Mouse (Mus musculus) Patski (cell line): ENCODE measurements around the gene Gm42906. TPM values are rescaled to one million over a fixed set of nuclear protein-coding genes. Genes with fewer than 3 reads are reported as not detected.
A peak's percentile ranks its signal among the peaks of the same experiment; 100 is the strongest.

Experiments
- ATAC-seq: fragments of 100-300 bp; one replicate; pipeline ENCODE4 v1.8.0; 2021
- CTCF ChIA-PET: fragments of 350-600 bp; sonication (Branson Sonifier 250); formaldehyde crosslinking; loops from one replicate; lab custom pipeline; 2022; ENCODE audit warnings: inconsistent platforms; lab: Charles Lee
- POLR2A ChIA-PET: fragments of 350-600 bp; sonication (Branson Sonifier 250); formaldehyde crosslinking; loops from one replicate; lab custom pipeline; 2022; ENCODE audit warnings: antibody characterized with exemption, inconsistent platforms; lab: Charles Lee
- DNase-seq: peaks from one replicate; pipeline ENCODE4 v3.0.0-alpha.2; 2011; ENCODE audit warnings: low read depth, low spot score
- H3K27me3 ChIP-seq: fragments of 371-371 bp; one replicate; pipeline ENCODE4 v1.5.1; 2021
- CTCF ChIP-seq: fragments of 100-300 bp; IDR thresholded peaks from one replicate; pipeline ENCODE4 v1.5.1; 2021
- in situ Hi-C: fragments of 300-500 bp; cut with MboI; formaldehyde crosslinking; loops from 3 replicates; pipeline ENCODE4 v1.11.1; 2018; ENCODE audit warnings: low pct_unique_long_range_greater_than_20kb, mixed read lengths
- polyA plus RNA-seq: library from polyadenylated mRNA; unstranded; gene quantifications from one replicate; pipeline ENCODE4 v1.2.3, GENCODE M21; 2021

Gm42906 gene
- polyA plus RNA-seq, 1 experiment from 2014 or later = not detected

- no peak for DNase-seq
- ChIA-PET POLR2A (interaction anchor here (0.7 kb wide), 1 partner anchor 13 kb away, joined by 3 read pairs; no protein-coding TSS in a partner anchor), CTCF (no interaction called here)
- in situ Hi-C loops = loop anchor here (5.0 kb wide), 1 partner anchor 99 kb away; no protein-coding TSS in a partner anchor
- no peak for ATAC-seq
- no peak for TF ChIP-seq CTCF
- no peaks in the 10 kb centered on the region for H3K27me3 ChIP-seq
Measured at GRCm38 (mm10) chr5:151148079-151148478, 279.9 kb downstream of the Gm42906 start.

GRCm38 (mm10) chr5:151145807-151146206, 282.2 kb downstream of the Gm42906 start:
- DNase-seq = no peak
- no peaks in the 10 kb centered on the region for H3K27me3 ChIP-seq
- no peak for ATAC-seq
- no peak for TF ChIP-seq CTCF
- in situ Hi-C loops = loop anchor here (5.0 kb wide), 1 partner anchor 101 kb away; no protein-coding TSS in a partner anchor
- ChIA-PET POLR2A (interaction anchor here (0.7 kb wide), 2 partner anchors 13 to 14 kb away, joined by 3 to 4 read pairs; no protein-coding TSS in a partner anchor), CTCF (interaction anchor here (1.4 kb wide), 2 partner anchors 9 to 226 kb away, joined by 3 to 4 read pairs; no protein-coding TSS in a partner anchor)

- no peak for DNase-seq
- in situ Hi-C loops = no loop called here
- no peak for TF ChIP-seq CTCF
- POLR2A ChIA-PET = no interaction called here
- no peaks in the 10 kb centered on the region for H3K27me3 ChIP-seq
- CTCF ChIA-PET = interaction anchor here (1.9 kb wide), 1 partner anchor 105 kb away, joined by 4 read pairs; no protein-coding TSS in a partner anchor
- no peak for ATAC-seq
Measured at GRCm38 (mm10) chr5:151143955-151144354, 284.0 kb downstream of the Gm42906 start.

GRCm38 (mm10) chr5:151142671-151143601, 285.0 kb downstream of the Gm42906 start:
- no peaks in the 10 kb centered on the region for H3K27me3 ChIP-seq
- in situ Hi-C loops = no loop called here
- DNase-seq (no peak), ATAC-seq (peak; percentile 18)
- CTCF ChIA-PET = interaction anchor here (0.7 to 2.3 kb wide), 24 partner anchors 9 to 544 kb away, joined by 3 to 24 read pairs (median 4); partner anchors contain the start of gene Pds5b
- POLR2A ChIA-PET = interaction anchor here (0.6 to 1.4 kb wide), 5 partner anchors 36 to 226 kb away, joined by 3 to 5 read pairs (median 4); no protein-coding TSS in a partner anchor
- TF ChIP-seq CTCF = no peak

- POLR2A ChIA-PET = interaction anchor here (0.6 to 1.4 kb wide), 4 partner anchors 35 to 121 kb away, joined by 3 to 5 read pairs (median 4); no protein-coding TSS in a partner anchor
- in situ Hi-C loops = no loop called here
- H3K27me3 ChIP-seq = no peaks in the 10 kb centered on the region
- CTCF ChIA-PET = interaction anchor here (0.7 to 2.3 kb wide), 25 partner anchors 8 to 544 kb away, joined by 3 to 24 read pairs (median 4); partner anchors contain the start of gene Pds5b
- DNase-seq = peak; percentile 85
- ATAC-seq = peak; percentile 82
- TF ChIP-seq CTCF = peak; percentile 92
Measured at GRCm38 (mm10) chr5:151142241-151142640, 285.7 kb downstream of the Gm42906 start.

- no peak for DNase-seq
- ChIA-PET CTCF (interaction anchor here (0.6 to 2.1 kb wide), 5 partner anchors 9 to 29 kb away, joined by 3 to 7 read pairs (median 4); no protein-coding TSS in a partner anchor), POLR2A (interaction anchor here (1.4 kb wide), 1 partner anchor 15 kb away, joined by 3 read pairs; no protein-coding TSS in a partner anchor)
- no peak for ATAC-seq
- H3K27me3 ChIP-seq = no peaks in the 10 kb centered on the region
- TF ChIP-seq CTCF = no peak
- in situ Hi-C loops = loop anchor here (10.0 kb wide), 1 partner anchor 227 kb away; no protein-coding TSS in a partner anchor
Measured at GRCm38 (mm10) chr5:151137901-151138300, 290.1 kb downstream of the Gm42906 start.

GRCm38 (mm10) chr5:151137311-151137710, 290.7 kb downstream of the Gm42906 start:
- ChIA-PET POLR2A (interaction anchor here (1.4 kb wide), 1 partner anchor 14 kb away, joined by 3 read pairs; no protein-coding TSS in a partner anchor), CTCF (interaction anchor here (0.6 to 2.1 kb wide), 5 partner anchors 9 to 29 kb away, joined by 3 to 7 read pairs (median 4); no protein-coding TSS in a partner anchor)

GRCm38 (mm10) chr5:151135965-151136364, 292.0 kb downstream of the Gm42906 start:
- ATAC-seq (no peak), DNase-seq (no peak)
- in situ Hi-C loops = loop anchor here (10.0 kb wide), 1 partner anchor 229 kb away; no protein-coding TSS in a partner anchor
- H3K27me3 ChIP-seq = no peaks in the 10 kb centered on the region
- POLR2A ChIA-PET = interaction anchor here (0.6 to 0.9 kb wide), 4 partner anchors 17 to 1621 kb away, joined by 3 to 5 read pairs (median 4); no protein-coding TSS in a partner anchor
- TF ChIP-seq CTCF = no peak
- CTCF ChIA-PET = interaction anchor here (0.7 to 6.9 kb wide), 5 partner anchors 14 to 232 kb away, joined by 3 to 30 read pairs (median 6); no protein-coding TSS in a partner anchor

More at GRCm38 (mm10) chr5:151137311-151137710, 290.7 kb downstream of the Gm42906 start:
- in situ Hi-C loops = loop anchor here (10.0 kb wide), 1 partner anchor 227 kb away; no protein-coding TSS in a partner anchor
- TF ChIP-seq CTCF = no peak
- H3K27me3 ChIP-seq = no peaks in the 10 kb centered on the region
- DNase-seq = no peak
- no peak for ATAC-seq

- in situ Hi-C loops = loop anchor here (10.0 kb wide), 1 partner anchor 230 kb away; no protein-coding TSS in a partner anchor
- ATAC-seq (no peak), DNase-seq (no peak)
- ChIA-PET CTCF (interaction anchor here (0.7 to 6.9 kb wide), 5 partner anchors 13 to 36 kb away, joined by 3 to 30 read pairs (median 4); no protein-coding TSS in a partner anchor), POLR2A (interaction anchor here (0.6 to 1.1 kb wide), 6 partner anchors 12 to 1620 kb away, joined by 3 to 5 read pairs (median 4); no protein-coding TSS in a partner anchor)
- no peaks in the 10 kb centered on the region for H3K27me3 ChIP-seq
- TF ChIP-seq CTCF = no peak
Measured at GRCm38 (mm10) chr5:151135078-151135826, 292.7 kb downstream of the Gm42906 start.
